Mouse (Mus musculus): ENCODE results near the gene Rarres1. TPM values are rescaled to one million over a fixed set of nuclear protein-coding genes. Genes with fewer than 3 reads are reported as not detected.
A peak's percentile ranks its signal among the peaks of the same experiment; 100 is the strongest.

The Rarres1 gene
- polyA plus RNA-seq, 1 experiment from 2014 or later, result 2.4 TPM

DNA sequence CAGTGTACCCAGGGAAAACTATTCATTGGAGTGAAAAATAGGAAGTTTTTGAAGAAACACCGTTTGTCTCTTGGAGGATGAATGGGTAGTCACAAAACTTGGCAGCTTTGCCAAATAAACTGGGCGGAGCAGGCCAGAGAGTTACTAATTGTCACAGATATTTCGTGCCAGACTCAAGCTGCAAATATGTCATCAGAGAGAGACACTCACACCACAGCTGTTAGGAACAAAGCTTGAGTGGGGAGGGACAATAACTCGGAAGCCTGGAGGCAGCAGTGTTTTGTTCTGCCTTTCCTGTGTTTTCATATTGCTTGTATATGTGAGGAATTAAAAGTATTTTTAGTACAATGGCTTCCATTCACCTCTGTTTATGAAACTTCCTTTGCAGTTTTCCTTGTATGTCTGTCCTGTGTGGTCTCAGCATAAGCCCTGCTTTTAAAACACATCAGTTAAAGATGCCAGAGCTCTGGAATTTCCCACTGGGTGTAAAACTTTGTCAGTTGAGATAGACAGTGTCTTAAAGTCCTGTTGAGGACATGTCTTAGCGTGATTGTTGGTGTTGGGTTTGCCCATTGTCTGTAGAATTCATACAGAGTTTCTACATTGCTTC lies 64.6 kb downstream of the Rarres1 start:
- Histone ChIP-seq H3K9ac (no peak overlapping the region), H3K4me3 (replicated peaks; ENCODE audit: low read length) (no peak overlapping the region), H3K36me3 (replicated peaks; ENCODE audit: control insufficient read depth, insufficient read depth) (peaks cover 87% of the 10 kb centered on the region), H3K27me3 (ENCODE audit: control insufficient read depth, insufficient read depth, low read length) (no peaks in the 10 kb centered on the region), H3K9me3 (ENCODE audit: control insufficient read depth, low read length) (no peaks in the 10 kb centered on the region), H3K27ac (no peak overlapping the region), H3K4me2 (replicated peaks) (no peak overlapping the region), H3K4me1 (replicated peaks; ENCODE audit: control insufficient read depth, insufficient read depth, low read length) (no peaks in the 10 kb centered on the region)
- DNase-seq (ENCODE audit: low spot score), result no peak
- no peak for ATAC-seq (ENCODE audit: low FRiP score)
- 81% methylated on average over 5 of the region's 5 CpGs for whole genome bisulfite sequencing

DNA sequence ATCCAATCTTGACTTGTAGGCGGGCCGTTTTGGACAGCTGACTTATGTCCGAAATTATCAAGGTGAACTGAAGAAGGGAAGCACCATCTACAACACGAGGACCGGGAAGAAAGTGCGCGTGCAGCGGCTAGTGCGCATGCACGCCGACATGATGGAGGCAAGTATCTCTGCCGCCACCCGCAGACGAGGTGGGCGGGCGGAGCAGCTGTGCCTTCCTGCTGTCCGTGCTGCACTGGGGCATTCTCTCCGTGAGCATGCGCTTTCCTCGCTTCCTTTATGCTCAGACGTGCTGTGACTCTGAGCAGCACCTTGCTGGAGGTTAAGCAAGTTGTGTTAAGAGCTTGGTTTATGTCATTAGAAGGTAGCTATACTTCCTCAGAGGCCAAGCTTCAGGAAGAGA lies 65.7 kb downstream of the Rarres1 start:
- Histone ChIP-seq H3K9ac (no peak overlapping the region), H3K27ac (no peak overlapping the region), H3K4me2 (replicated peaks) (no peak overlapping the region), H3K4me3 (replicated peaks; ENCODE audit: low read length) (no peak overlapping the region), H3K4me1 (replicated peaks; ENCODE audit: control insufficient read depth, insufficient read depth, low read length) (no peaks in the 10 kb centered on the region), H3K27me3 (ENCODE audit: control insufficient read depth, insufficient read depth, low read length) (no peaks in the 10 kb centered on the region), H3K9me3 (ENCODE audit: control insufficient read depth, low read length) (no peaks in the 10 kb centered on the region), H3K36me3 (replicated peaks; ENCODE audit: control insufficient read depth, insufficient read depth) (peaks cover 88% of the 10 kb centered on the region)
- 98% methylated on average over 21 of the region's 21 CpGs for WGBS
- no peak for ATAC-seq (ENCODE audit: low FRiP score)
- no peak for DNase-seq (ENCODE audit: low spot score)

DNA sequence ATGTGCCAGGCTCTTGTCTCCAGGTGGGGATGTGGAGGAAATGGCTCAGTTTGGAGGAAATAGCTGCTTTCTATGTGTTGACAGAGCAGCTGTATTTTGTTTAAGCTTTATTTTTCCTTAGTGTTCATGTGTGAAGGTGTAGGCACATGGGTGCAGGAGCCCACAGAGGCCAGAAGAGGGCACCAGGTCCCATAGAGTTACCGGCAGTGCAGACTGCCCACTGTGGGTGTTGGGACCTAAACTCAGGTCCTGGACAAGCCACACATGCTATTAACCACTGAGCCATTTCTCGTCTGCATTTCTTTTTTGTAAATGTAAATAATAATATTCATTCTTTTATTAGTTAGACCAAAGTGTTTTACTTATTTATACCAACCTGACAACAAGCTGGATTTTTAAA lies 68.2 kb downstream of the Rarres1 start:
- no peaks in the 10 kb centered on the region for H3K4me1 ChIP-seq (replicated peaks; ENCODE audit: control insufficient read depth, insufficient read depth, low read length)
- H3K9me3 ChIP-seq (ENCODE audit: control insufficient read depth, low read length), result no peaks in the 10 kb centered on the region
- peaks cover 88% of the 10 kb centered on the region for H3K36me3 ChIP-seq (replicated peaks; ENCODE audit: control insufficient read depth, insufficient read depth)
- no peak overlapping the region for H3K4me2 ChIP-seq (replicated peaks)
- DNase-seq (ENCODE audit: low spot score) (no peak), ATAC-seq (ENCODE audit: low FRiP score) (no peak)
- no peak overlapping the region for H3K9ac ChIP-seq
- no peak overlapping the region for H3K27ac ChIP-seq
- 97% methylated on average over 2 of the region's 2 CpGs for WGBS
- H3K27me3 ChIP-seq (ENCODE audit: control insufficient read depth, insufficient read depth, low read length), result no peaks in the 10 kb centered on the region
- H3K4me3 ChIP-seq (replicated peaks; ENCODE audit: low read length), result no peak overlapping the region

DNA sequence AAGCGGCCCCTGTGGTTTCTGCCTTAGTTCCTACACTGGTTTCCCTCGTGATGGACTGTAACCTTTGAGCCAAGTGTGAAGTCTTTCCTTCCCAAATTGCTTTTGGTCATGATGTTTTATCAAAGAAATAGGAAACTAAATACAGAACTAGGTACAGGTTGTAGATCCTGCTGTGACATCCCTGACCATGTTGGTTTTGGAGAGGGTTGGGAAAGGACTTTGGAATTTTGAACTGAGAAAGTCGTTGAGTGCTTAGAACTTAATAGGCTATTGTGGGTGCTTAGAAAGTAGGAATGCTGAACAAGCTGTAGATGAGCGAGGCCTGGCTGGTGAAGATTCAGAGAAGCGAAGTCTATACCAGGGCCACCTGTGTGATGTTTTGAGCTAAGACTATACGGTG lies 81.3 kb downstream of the Rarres1 start:
- WGBS, result 95% methylated on average over 6 of the region's 6 CpGs
- DNase-seq (ENCODE audit: low spot score), result no peak

DNA sequence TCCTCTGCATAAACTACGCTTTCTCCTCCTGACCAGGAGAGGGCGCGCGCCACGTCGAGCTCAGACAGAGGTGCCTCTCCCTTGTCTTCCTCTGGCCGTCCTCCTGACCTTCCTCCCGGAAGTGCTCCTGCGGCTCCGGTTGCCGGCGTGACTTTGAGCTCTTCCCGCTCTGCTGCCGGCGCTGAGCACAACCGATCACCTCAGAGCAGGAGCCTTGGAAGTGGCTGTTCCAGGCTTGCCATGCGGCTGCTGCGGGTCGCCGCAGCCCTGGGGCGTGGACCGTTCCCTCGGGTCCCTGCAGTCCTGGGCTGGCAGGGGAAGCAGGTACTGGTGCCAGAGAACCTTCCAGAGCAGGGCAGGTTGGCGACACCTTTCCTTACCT lies 85.3 kb downstream of the Rarres1 start, which contains the start of gene Gfm1:
Gene Gfm1, plus strand, starts transcription at position 98 of the 382 bp plus-strand sequence.
- Histone ChIP-seq H3K4me3 (replicated peaks; ENCODE audit: low read length) (peak within 1 kb of the TSS; percentile 92), H3K27ac (peak within 1 kb of the TSS; percentile 21; the same call in 1 of the 2 replicates), H3K4me1 (replicated peaks; ENCODE audit: control insufficient read depth, insufficient read depth, low read length) (peaks cover 8% of the 10 kb centered on the region; the same call in 1 of the 2 replicates), H3K36me3 (replicated peaks; ENCODE audit: control insufficient read depth, insufficient read depth) (peaks cover 29% of the 10 kb centered on the region), H3K27me3 (ENCODE audit: control insufficient read depth, insufficient read depth, low read length) (no peaks in the 10 kb centered on the region), H3K9me3 (ENCODE audit: control insufficient read depth, low read length) (0 out of 2 replicates have a peak, but pooled peaks cover 20% of the 10 kb centered on the region), H3K9ac (peak within 1 kb of the TSS; percentile 86), H3K4me2 (replicated peaks) (peak within 1 kb of the TSS; percentile 80)
- peak; percentile 87 for DNase-seq (ENCODE audit: low spot score)
- under 1% methylated on average over 24 of the region's 24 CpGs for WGBS
- ATAC-seq (ENCODE audit: low FRiP score), result peak; percentile 96

More for the DNA sequence above, 81.3 kb downstream of the Rarres1 start:
- Histone ChIP-seq H3K36me3 (replicated peaks; ENCODE audit: control insufficient read depth, insufficient read depth) (peaks cover 69% of the 10 kb centered on the region), H3K4me3 (replicated peaks; ENCODE audit: low read length) (no peak overlapping the region), H3K4me2 (replicated peaks) (no peak overlapping the region), H3K27me3 (ENCODE audit: control insufficient read depth, insufficient read depth, low read length) (no peaks in the 10 kb centered on the region), H3K9ac (no peak overlapping the region), H3K9me3 (ENCODE audit: control insufficient read depth, low read length) (no peaks in the 10 kb centered on the region), H3K4me1 (replicated peaks; ENCODE audit: control insufficient read depth, insufficient read depth, low read length) (peaks cover 8% of the 10 kb centered on the region; the same call in 1 of the 2 replicates), H3K27ac (no peak overlapping the region)
- ATAC-seq (ENCODE audit: low FRiP score), result no peak

DNA sequence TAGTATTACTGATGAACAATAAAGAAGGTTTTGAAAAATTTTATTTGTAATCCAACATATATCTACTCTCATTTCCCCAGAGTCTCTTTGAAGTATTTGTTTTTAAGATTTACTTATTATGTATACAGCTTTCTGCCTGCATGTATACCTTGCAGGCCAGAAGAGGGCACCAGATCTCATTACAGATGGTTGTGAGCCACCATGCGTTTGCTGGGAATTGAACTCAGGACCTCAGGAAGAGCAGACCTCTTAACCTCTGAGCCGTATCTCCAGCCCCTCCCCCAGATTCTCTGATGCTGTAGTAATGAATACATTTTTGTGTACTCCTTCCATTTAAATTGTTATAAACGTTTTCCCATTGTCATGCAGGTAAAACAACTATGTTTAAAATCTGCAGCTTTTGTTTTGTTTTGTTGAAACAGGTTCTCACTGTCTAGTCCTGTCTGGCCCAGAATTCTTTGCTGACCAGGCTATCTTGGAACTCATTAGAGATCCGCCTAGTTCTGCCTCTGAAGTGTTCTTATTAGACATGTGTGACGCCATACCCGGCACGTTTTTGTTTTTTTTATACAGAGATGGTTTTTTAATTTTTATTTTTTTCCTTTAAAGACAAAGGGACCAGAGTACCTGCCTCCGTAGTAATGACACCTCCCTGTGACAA lies 85.9 kb downstream of the Rarres1 start:
- peak overlapping the region; percentile 86 for H3K9ac ChIP-seq
- H3K9me3 ChIP-seq (ENCODE audit: control insufficient read depth, low read length), result 0 out of 2 replicates have a peak, but pooled peaks cover 20% of the 10 kb centered on the region
- H3K27ac ChIP-seq, result no peak overlapping the region
- peak; percentile 26 for DNase-seq (ENCODE audit: low spot score)
- H3K4me3 ChIP-seq (replicated peaks; ENCODE audit: low read length), result peak overlapping the region; percentile 92
- 35% methylated on average over 8 of the region's 8 CpGs for WGBS
- peaks cover 26% of the 10 kb centered on the region for H3K36me3 ChIP-seq (replicated peaks; ENCODE audit: control insufficient read depth, insufficient read depth)
- ATAC-seq (ENCODE audit: low FRiP score), result peak; percentile 85
- H3K27me3 ChIP-seq (ENCODE audit: control insufficient read depth, insufficient read depth, low read length), result no peaks in the 10 kb centered on the region
- H3K4me2 ChIP-seq (replicated peaks), result peak overlapping the region; percentile 80
- H3K4me1 ChIP-seq (replicated peaks; ENCODE audit: control insufficient read depth, insufficient read depth, low read length), result peaks cover 8% of the 10 kb centered on the region; the same call in 1 of the 2 replicates

Other genes with a start within 250 kb of the Rarres1 start
- gene Mlf1, start 141.4 kb downstream of the Rarres1 start, polyA plus RNA-seq (2014; fragmentation: Nextera tagmentation; extraction: Ambion mirVana), result 28.7 and 45.3 TPM in 2 replicates
- gene Gm17402, start 140.4 kb downstream of the Rarres1 start, polyA plus RNA-seq (2014; fragmentation: Nextera tagmentation; extraction: Ambion mirVana), result not detected in 2 replicates
- 34.3 and 35.6 TPM in 2 replicates for gene Gfm1, start 85.4 kb downstream of the Rarres1 start, polyA plus RNA-seq (2014; fragmentation: Nextera tagmentation; extraction: Ambion mirVana)
- 195 and 204 TPM in 2 replicates for gene Lxn, start 51.6 kb downstream of the Rarres1 start, polyA plus RNA-seq (2014; fragmentation: Nextera tagmentation; extraction: Ambion mirVana)
- 35.4 and 37.3 TPM in 2 replicates for gene Mfsd1, start 67.2 kb upstream of the Rarres1 start, polyA plus RNA-seq (2014; fragmentation: Nextera tagmentation; extraction: Ambion mirVana)